Mouse (Mus musculus): ENCODE results near the gene Ogdh. TPM values are rescaled to one million over a fixed set of nuclear protein-coding genes. Genes with fewer than 3 reads are reported as not detected.
A peak's percentile ranks its signal among the peaks of the same experiment; 100 is the strongest.

The Ogdh gene
- total RNA-seq, 2 experiments from 2014 or later, result 116 to 151 TPM

DNA sequence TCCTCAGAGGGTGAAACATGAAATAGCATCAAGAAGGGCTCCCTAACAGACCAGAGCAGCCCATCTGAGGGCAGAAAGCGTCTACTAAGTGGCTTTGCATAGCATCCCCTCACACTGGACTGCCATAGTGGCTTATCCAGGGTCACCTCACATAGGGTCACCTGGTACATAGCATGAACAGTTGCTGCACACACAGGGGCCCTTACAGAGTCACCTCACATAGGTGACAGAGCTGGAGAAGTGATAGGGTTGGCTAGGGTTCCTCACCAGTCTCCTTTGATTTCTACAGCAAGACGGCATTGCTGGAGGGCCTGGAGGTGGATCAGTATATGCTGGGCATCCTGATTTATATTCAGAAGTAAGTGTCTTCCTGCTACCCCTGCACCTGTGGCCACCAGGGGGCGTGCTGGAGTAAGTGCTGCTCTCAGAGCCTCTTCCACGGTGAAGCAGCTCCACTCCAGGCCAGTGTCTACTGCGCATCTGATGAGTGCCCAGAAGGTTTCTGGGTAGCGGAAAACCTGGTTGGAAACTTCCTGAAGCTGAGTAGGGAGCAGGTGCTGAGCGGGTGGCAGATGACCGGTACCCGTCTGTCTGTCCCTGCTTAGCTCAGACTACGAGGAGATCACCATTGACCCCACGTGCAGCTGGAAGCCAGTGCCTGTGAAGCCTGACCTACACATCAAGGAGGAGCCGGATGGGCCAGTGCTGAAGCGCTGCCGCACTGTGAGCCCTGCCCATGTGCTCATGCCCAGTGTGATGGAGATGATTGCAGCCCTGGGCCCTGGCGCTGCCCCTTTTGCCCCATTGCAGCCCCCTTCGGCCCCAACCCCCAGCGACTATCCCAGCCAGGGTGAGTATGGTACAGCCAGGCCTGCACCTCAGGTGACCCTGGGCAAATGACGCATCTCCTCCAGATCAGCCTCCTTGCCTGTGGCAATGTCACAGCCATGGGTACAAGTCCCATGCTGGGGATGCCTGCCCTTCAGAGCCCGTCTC is 111.4 kb downstream of the Ogdh start:
- peak; percentile 77 for ATAC-seq (replicated peaks; ENCODE audit: poor library complexity, severe bottlenecking)

DNA sequence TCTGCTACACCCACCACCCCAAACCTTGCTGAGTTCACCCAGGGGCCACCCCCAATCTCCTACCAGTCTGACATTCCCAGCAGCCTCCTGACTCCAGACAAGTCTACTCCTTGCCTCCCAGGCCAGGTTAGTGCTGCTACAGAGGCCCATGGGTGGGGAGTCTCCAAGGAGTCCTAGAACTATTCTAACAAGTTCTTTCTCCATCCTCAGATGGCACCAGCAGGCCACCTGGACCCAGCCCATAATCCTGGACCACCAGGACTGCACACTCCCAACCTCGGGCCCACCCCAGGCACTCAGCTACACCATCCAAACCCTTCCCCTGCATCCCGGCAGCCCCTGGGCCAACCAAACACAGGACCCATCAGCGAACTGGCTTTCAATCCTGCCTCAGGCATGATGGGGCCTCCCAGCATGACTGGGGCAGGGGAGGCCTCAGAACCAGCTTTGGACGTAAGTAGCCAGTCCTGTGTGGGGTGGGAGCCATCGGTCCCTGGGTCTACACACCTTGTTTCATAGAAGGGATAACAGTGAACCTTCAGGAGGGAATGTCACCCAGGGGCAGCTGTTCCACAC is 112.5 kb downstream of the Ogdh start:
- no peak for ATAC-seq (replicated peaks; ENCODE audit: poor library complexity, severe bottlenecking)

- ATAC-seq (replicated peaks; ENCODE audit: poor library complexity, severe bottlenecking), result no peak
Measured at GRCm38 (mm10) chr11:6404699-6405566, 113.5 kb downstream of the Ogdh start.

- ATAC-seq (replicated peaks; ENCODE audit: poor library complexity, severe bottlenecking), result no peak
Measured at GRCm38 (mm10) chr11:6405591-6406081, 114.2 kb downstream of the Ogdh start.

Other genes with a start within 250 kb of the Ogdh start
- gene Camk2b, start 225.3 kb upstream of the Ogdh start, total RNA-seq (2014; fragmentation: Nextera tagmentation), result 1.0 and 2.5 TPM in 2 replicates
- gene Camk2b, start 225.3 kb upstream of the Ogdh start, total RNA-seq (2017), result 1.8 and 2.7 TPM in 2 replicates
- gene A730071L15Rik, start 91.6 kb upstream of the Ogdh start, total RNA-seq (2014; fragmentation: Nextera tagmentation), result not detected in 2 replicates
- gene A730071L15Rik, start 91.6 kb upstream of the Ogdh start, total RNA-seq (2017), result 1.3 TPM in 1 of 2 replicates, not detected in the other
- 27.0 and 29.7 TPM in 2 replicates for gene Nudcd3, start 91.2 kb upstream of the Ogdh start, total RNA-seq (2014; fragmentation: Nextera tagmentation)
- 27.0 and 35.4 TPM in 2 replicates for gene Nudcd3, start 91.2 kb upstream of the Ogdh start, total RNA-seq (2017)
- not detected in 2 replicates for gene Npc1l1, start 61.5 kb upstream of the Ogdh start, total RNA-seq (2014; fragmentation: Nextera tagmentation)
- not detected in 2 replicates for gene Npc1l1, start 61.5 kb upstream of the Ogdh start, total RNA-seq (2017)
- 41.7 and 50.7 TPM in 2 replicates for gene Ddx56, start 23.9 kb upstream of the Ogdh start, total RNA-seq (2014; fragmentation: Nextera tagmentation)
- gene Ddx56, start 23.9 kb upstream of the Ogdh start, total RNA-seq (2017), result 49.0 and 51.7 TPM in 2 replicates
- gene Tmed4, start 16.8 kb upstream of the Ogdh start, total RNA-seq (2014; fragmentation: Nextera tagmentation), result 41.8 and 47.2 TPM in 2 replicates
- 39.8 and 50.5 TPM in 2 replicates for gene Tmed4, start 16.8 kb upstream of the Ogdh start, total RNA-seq (2017)
- gene Zmiz2, start 97.4 kb downstream of the Ogdh start, total RNA-seq (2014; fragmentation: Nextera tagmentation), result 39.9 and 62.9 TPM in 2 replicates
- gene Zmiz2, start 97.4 kb downstream of the Ogdh start, total RNA-seq (2017), result 6.1 and 10.6 TPM in 2 replicates
- 4,322 and 4,754 TPM in 2 replicates for gene Ppia, start 123.8 kb downstream of the Ogdh start, total RNA-seq (2014; fragmentation: Nextera tagmentation)
- gene Ppia, start 123.8 kb downstream of the Ogdh start, total RNA-seq (2017), result 1,769 and 2,269 TPM in 2 replicates
- 152 and 264 TPM in 2 replicates for gene H2afv, start 152.8 kb downstream of the Ogdh start, total RNA-seq (2014; fragmentation: Nextera tagmentation)
- 119 and 143 TPM in 2 replicates for gene H2afv, start 152.8 kb downstream of the Ogdh start, total RNA-seq (2017)
- gene Purb, start 184.3 kb downstream of the Ogdh start, total RNA-seq (2014; fragmentation: Nextera tagmentation), result 29.3 and 36.4 TPM in 2 replicates
- 35.7 and 43.4 TPM in 2 replicates for gene Purb, start 184.3 kb downstream of the Ogdh start, total RNA-seq (2017)
- gene Myo1g, start 229.3 kb downstream of the Ogdh start, total RNA-seq (2014; fragmentation: Nextera tagmentation), result 84.4 and 96.4 TPM in 2 replicates
- gene Myo1g, start 229.3 kb downstream of the Ogdh start, total RNA-seq (2017), result 47.8 and 57.4 TPM in 2 replicates

All from granulocyte monocyte progenitor cell, adult 5-6 weeks (primary cell).